Mouse (Mus musculus) urinary bladder, postnatal 14 days (tissue): ENCODE results near the gene Nfatc2.

Experiments
- DNase-seq: peaks from one replicate; pipeline ENCODE4 v3.0.0; 2021; ENCODE audit warnings: low spot score

The Nfatc2 gene

GRCm38 (mm10) chr2:168532061-168532833, 69.2 kb downstream of the Nfatc2 start:
- peak; percentile 38 for DNase-seq

GRCm38 (mm10) chr2:168528551-168528950, 72.9 kb downstream of the Nfatc2 start:
- no peak for DNase-seq

DNA sequence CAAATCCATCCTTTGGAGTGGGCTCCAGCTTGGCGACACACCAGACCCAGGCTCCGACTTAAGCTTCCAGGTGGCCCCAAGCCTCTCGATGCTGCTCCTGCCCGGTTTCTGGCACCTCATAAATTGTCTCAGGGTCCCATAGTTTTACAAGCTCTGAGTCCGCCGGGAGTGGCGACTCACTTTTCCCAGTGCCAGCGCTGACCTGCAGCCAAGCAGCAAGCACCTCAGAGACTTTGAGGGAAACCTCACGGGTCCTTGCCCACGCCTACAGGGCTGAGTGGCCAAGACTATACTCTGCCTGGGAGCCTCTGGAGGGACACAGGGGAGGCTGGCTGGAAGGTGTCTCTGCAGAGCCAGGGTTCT, 74.0 kb downstream of the Nfatc2 start:
- no peak for DNase-seq

GRCm38 (mm10) chr2:168526547-168527429, 74.7 kb downstream of the Nfatc2 start:
- DNase-seq: no peak

DNA sequence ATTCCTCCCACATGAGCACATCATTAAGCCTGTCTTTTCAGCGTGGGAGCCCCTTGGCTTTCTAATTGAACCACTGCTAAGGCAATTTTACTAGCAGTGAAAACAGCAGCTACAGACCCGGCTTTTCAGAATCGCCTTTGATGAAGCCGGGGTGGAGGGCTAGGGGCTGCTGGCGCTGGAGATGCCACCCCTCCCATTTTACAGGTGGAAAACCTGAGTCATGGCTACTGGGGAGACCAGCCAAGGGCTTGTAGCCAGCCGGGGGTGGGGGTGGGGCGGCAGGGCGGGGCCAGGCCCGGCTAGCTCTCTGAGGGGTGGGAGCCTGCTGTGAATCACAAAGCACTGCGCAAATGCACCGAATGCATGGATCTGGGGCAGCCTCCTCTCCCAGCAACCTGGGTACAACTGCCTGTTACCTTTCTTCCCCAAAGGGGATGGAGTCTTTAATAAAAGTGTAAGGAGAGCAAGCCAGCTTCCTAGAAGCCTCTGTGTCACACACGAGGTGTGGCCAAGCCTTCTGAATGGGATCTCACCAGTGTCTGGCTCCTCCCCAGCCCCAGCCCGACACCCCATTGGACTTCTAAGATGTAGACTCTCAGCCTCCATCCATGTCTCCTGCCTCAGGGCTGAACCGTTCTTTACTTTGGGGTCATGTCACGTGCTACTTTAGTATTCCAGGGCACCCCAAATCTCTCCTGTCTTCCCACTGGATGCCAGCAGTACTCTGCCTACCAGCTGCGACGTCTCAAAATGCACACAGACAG, 75.9 kb downstream of the Nfatc2 start:
- no peak for DNase-seq

DNA sequence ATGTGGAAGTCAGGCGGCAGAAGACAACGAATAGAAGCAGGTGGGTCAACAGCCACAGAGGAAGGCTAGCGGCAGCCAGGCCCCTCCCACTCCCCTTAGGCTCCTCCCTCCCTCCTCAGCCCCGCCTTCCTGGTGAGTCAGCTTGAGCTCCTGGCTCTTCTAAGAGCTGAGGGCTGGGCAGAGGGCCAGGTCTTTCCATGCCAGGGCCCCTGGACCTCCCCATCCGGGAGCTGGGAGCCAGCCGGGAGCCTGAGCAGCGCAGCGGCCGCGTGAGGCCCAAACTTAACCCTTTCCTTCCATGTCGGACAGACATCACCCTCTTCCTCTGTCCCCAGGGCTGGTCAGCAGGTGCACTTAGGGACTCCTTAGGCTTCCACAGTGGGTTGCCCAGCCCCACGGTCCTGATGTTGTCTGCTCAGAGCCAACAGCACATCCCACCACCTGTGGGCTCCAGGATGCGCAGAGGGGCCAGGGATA, 76.5 kb downstream of the Nfatc2 start:
- DNase-seq: peak; percentile 98

DNA sequence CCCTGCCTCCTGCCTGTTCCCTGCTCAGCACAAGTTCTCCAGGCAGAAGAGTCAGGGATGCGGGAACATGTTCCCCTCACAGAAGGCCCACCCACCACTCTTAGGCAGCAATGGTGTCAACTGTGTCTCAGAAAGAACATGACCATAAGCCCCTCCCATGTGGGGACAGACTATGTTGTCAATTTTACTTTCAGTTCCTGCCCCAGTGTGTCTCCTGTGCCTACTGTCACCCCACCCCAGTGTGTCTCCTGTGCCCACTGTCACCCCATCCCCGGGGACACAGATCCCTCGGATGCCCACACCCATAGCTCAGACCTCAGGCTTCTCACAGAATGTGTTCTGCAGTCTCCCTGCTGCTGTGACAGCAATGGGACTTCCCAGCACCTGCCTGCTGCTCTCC, 79.2 kb downstream of the Nfatc2 start:
- DNase-seq: no peak

GRCm38 (mm10) chr2:168520771-168521170, 80.7 kb downstream of the Nfatc2 start:
- DNase-seq: no peak

DNA sequence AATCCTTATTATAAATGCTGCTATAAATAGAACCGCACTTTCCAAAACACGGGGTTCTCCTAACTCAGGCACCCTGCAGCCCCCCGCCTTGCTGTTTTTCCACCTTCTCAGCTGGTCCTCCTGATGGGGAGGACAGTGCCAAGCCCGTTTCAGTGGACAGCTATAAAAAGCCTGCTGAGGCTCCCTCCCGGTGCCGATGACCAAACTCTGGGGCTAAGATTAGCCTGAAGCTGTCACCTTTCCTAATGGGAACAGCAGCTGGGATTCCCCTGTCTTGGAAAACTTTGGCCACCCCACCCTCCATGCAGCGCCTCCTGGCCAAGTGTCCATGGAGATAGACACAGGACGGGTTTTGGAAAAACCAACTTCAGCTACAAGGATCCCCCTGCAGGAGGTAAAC, 81.9 kb downstream of the Nfatc2 start:
- DNase-seq: no peak

- DNase-seq: peak; percentile 79
Measured at GRCm38 (mm10) chr2:168518256-168518659, 83.2 kb downstream of the Nfatc2 start.

DNA sequence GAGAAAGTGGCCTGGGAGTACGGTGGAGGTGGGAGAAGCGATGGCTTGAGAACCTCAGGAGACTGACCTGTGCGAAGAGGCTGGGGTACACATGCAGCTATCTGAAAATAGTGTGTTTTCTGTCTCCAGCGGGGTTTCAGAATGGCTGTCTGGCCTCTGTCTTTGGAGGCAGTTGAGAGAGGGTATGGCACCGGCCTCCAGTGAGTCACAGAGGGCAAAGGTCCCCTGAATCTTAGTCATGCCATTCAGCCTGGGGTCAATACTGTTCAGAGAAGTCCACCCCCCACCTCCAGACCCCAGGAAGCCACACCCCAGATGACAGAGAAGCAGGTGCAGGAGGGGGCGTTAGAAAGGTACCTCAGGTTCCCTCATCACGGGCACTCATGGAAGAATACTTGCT, 83.7 kb downstream of the Nfatc2 start:
- no peak for DNase-seq

GRCm38 (mm10) chr2:168516717-168517116, 84.7 kb downstream of the Nfatc2 start:
- DNase-seq: no peak

DNA sequence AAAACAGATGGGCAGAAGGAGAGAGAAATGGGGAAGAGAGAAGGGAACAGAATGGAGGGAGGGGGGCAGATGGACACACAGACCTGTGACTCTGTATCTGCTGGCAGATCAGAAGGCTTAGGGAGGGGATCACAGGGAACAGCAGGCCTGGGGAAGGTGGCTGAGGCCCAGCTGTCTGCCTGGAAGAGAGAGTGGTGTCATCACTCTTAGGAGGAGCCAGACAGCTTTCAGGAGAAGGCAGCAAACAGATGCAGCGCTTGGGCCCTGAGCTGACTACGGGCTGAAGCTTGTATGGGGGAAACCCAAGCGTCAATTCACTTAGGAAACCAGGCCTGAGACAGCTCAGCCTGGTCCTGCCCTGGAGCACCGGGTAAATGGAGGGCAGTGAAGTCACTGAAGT, 86.0 kb downstream of the Nfatc2 start:
- no peak for DNase-seq

- DNase-seq: no peak
Measured at GRCm38 (mm10) chr2:168514131-168514530, 87.3 kb downstream of the Nfatc2 start.

DNA sequence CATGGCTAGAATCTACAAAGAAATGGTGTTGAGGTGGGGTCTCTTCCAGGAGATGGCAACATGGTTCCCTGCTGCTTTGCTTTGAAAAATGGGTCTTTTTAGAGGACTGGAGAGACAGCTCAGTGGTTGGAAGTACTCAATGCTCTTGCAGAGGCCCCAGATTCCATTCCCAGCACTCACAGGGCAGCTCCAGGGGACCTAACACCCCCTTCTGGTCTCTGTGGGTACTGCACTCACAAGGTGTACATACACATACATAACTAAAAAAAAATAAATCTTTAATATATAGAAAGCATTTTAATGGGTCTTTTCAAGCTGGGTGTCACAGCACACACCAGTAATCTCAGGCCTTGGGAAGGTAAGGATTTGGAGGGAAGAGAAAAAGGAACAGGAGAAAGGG, 89.9 kb downstream of the Nfatc2 start:
- DNase-seq: no peak

- DNase-seq: no peak
Measured at GRCm38 (mm10) chr2:168508469-168509198, 92.8 kb downstream of the Nfatc2 start.

DNA sequence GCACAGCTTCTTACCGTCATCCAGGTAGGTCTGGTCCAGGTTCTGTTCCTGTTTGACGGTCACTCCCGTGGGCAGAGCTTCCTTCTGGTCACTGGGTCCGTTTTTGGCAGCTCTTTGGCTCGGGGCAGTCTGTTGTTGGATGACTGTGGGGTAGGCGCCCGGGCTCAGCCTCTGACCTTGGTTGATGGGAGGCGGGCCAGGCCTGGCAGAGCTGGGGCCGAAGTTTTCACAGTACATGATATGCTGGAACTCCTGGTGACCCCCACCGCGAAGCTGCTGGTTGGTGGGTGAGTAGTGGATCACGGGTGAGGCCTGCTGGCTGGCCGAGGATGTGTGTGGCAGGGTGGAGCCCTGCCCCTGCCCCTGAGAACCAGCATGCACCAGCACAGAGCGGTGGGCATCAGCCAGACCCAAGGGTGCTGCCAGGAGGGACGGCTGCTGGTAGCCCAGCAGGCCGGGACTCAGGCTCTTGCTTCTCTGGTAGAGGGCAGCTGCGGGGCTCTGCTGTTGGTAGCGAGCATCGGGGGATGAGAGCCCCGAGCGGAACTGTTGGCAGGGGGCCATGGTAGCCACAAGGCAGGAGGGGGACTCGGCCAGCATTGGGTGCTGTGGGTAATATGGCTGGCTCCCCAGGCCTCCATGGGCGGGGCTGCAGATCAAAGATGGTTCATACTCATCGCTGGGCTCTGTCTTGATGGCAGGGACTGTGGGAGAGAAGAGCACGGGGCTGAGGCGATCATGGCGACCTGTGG, 96.8 kb downstream of the Nfatc2 start:
- no peak for DNase-seq

DNA sequence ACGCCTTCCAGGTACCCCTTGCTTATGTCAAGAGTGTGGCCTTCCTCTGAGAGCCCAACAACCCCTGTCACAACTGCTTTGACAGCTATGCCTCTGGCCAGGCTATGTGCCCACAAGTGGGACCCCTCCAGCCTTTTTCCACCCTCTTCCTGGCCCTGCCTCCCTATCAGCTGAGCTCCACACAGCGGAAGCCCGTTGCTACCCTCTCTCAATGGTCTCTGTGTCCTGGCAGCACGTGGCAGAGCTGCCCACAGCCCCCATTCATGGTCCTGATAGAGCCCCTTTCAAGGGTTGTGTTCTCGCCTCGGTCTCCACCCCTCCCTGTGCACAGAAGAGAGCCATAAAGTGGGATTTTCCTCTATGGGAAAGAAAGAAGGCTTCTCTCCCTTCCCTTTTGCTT, 97.7 kb downstream of the Nfatc2 start:
- no peak for DNase-seq

GRCm38 (mm10) chr2:168500750-168501149, 100.7 kb downstream of the Nfatc2 start:
- DNase-seq: no peak

DNA sequence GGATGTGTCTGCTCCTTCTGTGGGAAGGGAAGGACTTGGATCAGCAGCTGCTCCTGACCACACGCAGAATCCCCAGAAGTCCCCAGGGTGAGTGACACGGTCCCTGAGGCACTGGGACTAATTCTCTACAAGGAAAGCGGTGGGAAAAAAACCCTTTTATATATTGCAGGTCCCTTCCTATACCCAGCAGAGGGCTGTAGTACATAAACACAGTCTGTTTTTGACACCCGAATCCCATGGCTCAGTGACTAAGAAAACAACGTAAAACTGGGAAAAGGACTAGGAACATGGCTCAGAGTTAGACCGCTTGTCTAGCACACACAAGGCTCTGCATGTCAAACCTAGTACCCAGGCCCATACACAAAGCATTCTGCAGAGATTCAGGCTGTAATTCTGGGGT, 101.2 kb downstream of the Nfatc2 start:
- no peak for DNase-seq

GRCm38 (mm10) chr2:168491791-168492190, 109.7 kb downstream of the Nfatc2 start:
- DNase-seq: no peak
